27 mouse cellular contexts compared by ENCODE assay signal in the genomic region with DNA sequence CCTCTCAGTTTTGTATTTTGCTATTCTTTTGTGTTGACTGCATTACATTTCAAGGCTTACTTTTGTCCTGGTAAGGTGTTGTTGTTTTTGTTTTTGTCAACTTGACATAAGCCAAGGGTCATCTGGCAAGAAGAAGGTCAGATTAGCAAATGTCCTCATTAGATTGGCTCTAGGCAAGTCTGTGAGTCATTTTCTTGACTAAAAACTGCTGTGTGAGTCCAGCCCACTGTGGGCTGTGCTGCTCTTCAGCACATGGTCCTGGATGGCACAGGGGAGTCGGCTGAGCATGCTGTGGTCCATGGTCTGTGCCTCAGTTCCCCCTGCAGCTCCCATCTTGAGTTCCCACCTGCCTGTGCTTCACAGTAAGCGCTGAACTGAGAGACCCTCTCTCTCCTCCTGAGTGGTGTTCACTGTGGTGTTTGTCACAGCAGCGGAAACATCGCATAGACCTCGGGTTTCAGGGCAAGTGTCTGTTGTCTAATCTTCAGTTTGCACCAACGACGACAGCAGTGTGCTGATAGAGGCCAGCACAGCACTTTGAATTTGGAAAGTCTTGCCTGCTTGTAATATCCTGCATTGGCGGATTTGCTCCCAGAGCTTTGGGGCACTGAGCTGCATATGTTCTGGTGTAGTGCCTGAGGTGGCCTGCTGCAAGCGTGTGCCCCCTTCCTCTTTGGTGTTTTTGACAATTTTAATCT. TPM values are rescaled to one million over a fixed set of nuclear protein-coding genes. Genes with fewer than 3 reads are reported as not detected.
DNase-seq lines count a peak whose midpoint lies in the region; ATAC-seq lines count a peak whose summit lies in the region.
"Had no signal": no experiment of that assay in that cellular context is flagged by ENCODE, and none has a peak within 500 bp of the region (broad histone marks: within the 10 kb centered on the region; RNA-seq: fewer than 3 reads in every experiment).

No protein-coding gene starts in this region.

- ATAC-seq in heart, embryonic 12.5 days (ENCODE audit: insufficient number of reproducible peaks, low FRiP score), result no peak
- ATAC-seq in liver, embryonic 13.5 days (ENCODE audit: low read depth), result peak; percentile 73
- ATAC-seq in midbrain, embryonic 13.5 days, result no peak
- ATAC-seq: forebrain, embryonic 16.5 days; intestine, embryonic 16.5 days; lung, postnatal 0 days had no signal

- H3K4me3 ChIP-seq in heart, embryonic 12.5 days, result no peak overlapping the region
- no peak overlapping the region for H3K4me3 ChIP-seq in liver, embryonic 13.5 days (replicated peaks)
- H3K4me3 ChIP-seq in midbrain, embryonic 13.5 days (replicated peaks), result no peak overlapping the region
- H3K4me3 ChIP-seq: forebrain, embryonic 10.5 days; hindbrain, embryonic 13.5 days; midbrain, embryonic 10.5 days; myocyte; neural tube, embryonic 12.5 days had no signal

- intact Hi-C loops in heart, postnatal 10 days (cut with DNase I), result no loop called here

- no peaks in the 10 kb centered on the region for H3K9me3 ChIP-seq in heart, embryonic 12.5 days (replicated peaks)
- no peaks in the 10 kb centered on the region for H3K9me3 ChIP-seq in liver, embryonic 13.5 days (replicated peaks)
- no peaks in the 10 kb centered on the region for H3K9me3 ChIP-seq in midbrain, embryonic 13.5 days
- H3K9me3 ChIP-seq: forebrain, embryonic 10.5 days; hindbrain, embryonic 13.5 days; midbrain, embryonic 10.5 days; neural tube, embryonic 12.5 days had no signal

- H3K27me3 ChIP-seq in heart, embryonic 12.5 days (replicated peaks), result no peaks in the 10 kb centered on the region
- no peaks in the 10 kb centered on the region for H3K27me3 ChIP-seq in liver, embryonic 13.5 days
- H3K27me3 ChIP-seq in midbrain, embryonic 13.5 days, result no peaks in the 10 kb centered on the region
- H3K27me3 ChIP-seq: hindbrain, embryonic 13.5 days; neural tube, embryonic 12.5 days had no signal

- DNase-seq in heart, postnatal 10 days, result no peak
- DNase-seq in Muller cell, postnatal 12 days (ENCODE audit: inconsistent ontology term), result peak; percentile 6
- peak; percentile 33 for DNase-seq in NIH3T3 (ENCODE audit: low read depth)
- DNase-seq in liver, embryonic 13.5 days, result no peak
- no peak for DNase-seq in embryo, embryonic 10.5 days (ENCODE audit: low spot score)
- no peak for DNase-seq in T-cell, adult 2 months (ENCODE audit: low spot score)
- DNase-seq: B cell, adult 2 months; cerebellum, adult 18-20 months; cerebellum, postnatal 14 days; gastrocnemius, postnatal 10 days; kidney, adult 8-10 months; kidney, postnatal 4 days; right cerebral cortex, adult 18-20 months; spleen, adult 18-20 months; thymus, postnatal 14 days had no signal

- H3K27ac ChIP-seq in heart, embryonic 12.5 days (ENCODE audit: poor library complexity, severe bottlenecking), result 0 out of 2 replicates have a peak overlapping the region, but pooled peaks have one; percentile 39
- H3K27ac ChIP-seq in liver, embryonic 13.5 days, result peak overlapping the region; percentile 9; the same call in 1 of the 2 replicates
- H3K27ac ChIP-seq in midbrain, embryonic 13.5 days, result no peak overlapping the region
- H3K27ac ChIP-seq: forebrain, embryonic 10.5 days; hindbrain, embryonic 13.5 days; kidney, postnatal 0 days; midbrain, embryonic 10.5 days; neural tube, embryonic 12.5 days had no signal

- no peak overlapping the region for H3K4me2 ChIP-seq in heart, embryonic 12.5 days
- no peak overlapping the region for H3K4me2 ChIP-seq in liver, embryonic 13.5 days
- no peak overlapping the region for H3K4me2 ChIP-seq in midbrain, embryonic 13.5 days (replicated peaks)
- H3K4me2 ChIP-seq: heart, embryonic 11.5 days; hindbrain, embryonic 13.5 days; neural tube, embryonic 12.5 days had no signal

- H3K36me3 ChIP-seq in heart, embryonic 12.5 days, result peaks cover 34% of the 10 kb centered on the region
- H3K36me3 ChIP-seq in liver, embryonic 13.5 days, result peaks cover 29% of the 10 kb centered on the region
- peaks cover 17% of the 10 kb centered on the region for H3K36me3 ChIP-seq in midbrain, embryonic 13.5 days

- H3K4me1 ChIP-seq in heart, embryonic 12.5 days (replicated peaks), result peaks cover 39% of the 10 kb centered on the region
- H3K4me1 ChIP-seq in liver, embryonic 13.5 days (replicated peaks), result peaks cover 44% of the 10 kb centered on the region
- H3K4me1 ChIP-seq in midbrain, embryonic 13.5 days (replicated peaks), result peaks cover 22% of the 10 kb centered on the region
- H3K4me1 ChIP-seq: forebrain, embryonic 10.5 days had no signal

- 48% methylated on average over 9 of the region's 9 CpGs for WGBS in heart, embryonic 12.5 days
- WGBS in liver, embryonic 13.5 days (ENCODE audit: insufficient replicate concordance), result 30% methylated on average over 9 of the region's 9 CpGs
- 93% methylated on average over 9 of the region's 9 CpGs for WGBS in midbrain, embryonic 13.5 days

- no peak overlapping the region for H3K9ac ChIP-seq in heart, embryonic 12.5 days
- H3K9ac ChIP-seq in liver, embryonic 13.5 days, result no peak overlapping the region; the same call in 1 of the 2 replicates
- no peak overlapping the region for H3K9ac ChIP-seq in midbrain, embryonic 13.5 days (replicated peaks)
- H3K9ac ChIP-seq: hindbrain, embryonic 13.5 days; neural tube, embryonic 12.5 days had no signal

RNA-seq across cellular contexts. Expression of gene Eif4g3, which starts 30.7 kb away (rescaled TPM):
- 32.7 and 37.2 TPM in 2 replicates for polyA plus RNA-seq in heart, embryonic 12.5 days (2016; fragmentation: Nextera tagmentation; extraction: Ambion mirVana)
- 10 to 100 TPM; 59.1 to 60.6 TPM for total RNA-seq in heart, postnatal 10 days (2021)
- 7.3 and 7.9 TPM in 2 replicates for polyA plus RNA-seq in liver, embryonic 13.5 days (2015; fragmentation: Nextera tagmentation; extraction: Ambion mirVana)
- 50.1 and 55.5 TPM in 2 replicates for polyA plus RNA-seq in midbrain, embryonic 13.5 days (2015; fragmentation: Nextera tagmentation; extraction: Ambion mirVana)

Comparison
In these comparisons a context has a peak if more than half of its experiments do, and no peak if none do; other contexts are left out.
1. DNase-seq: peak in Muller cell, postnatal 12 days (single experiment) and NIH3T3 (single experiment); none in heart, postnatal 10 days (0 of 2), liver, embryonic 13.5 days (single experiment), embryo, embryonic 10.5 days (single experiment) and T-cell, adult 2 months (single experiment).